Mouse (Mus musculus) lung, postnatal 25 days (tissue): ENCODE data around the gene Taldo1.
"Not testable (repeated sequence)": the region's sequence is repeated elsewhere in the genome, so short reads cannot be mapped to it uniquely, and the experiment has no call there.

Experiments used
- DNase-seq: peaks from one replicate; pipeline ENCODE4 v3.0.0; 2022; ENCODE audit warnings: low spot score

Taldo1 gene

DNA sequence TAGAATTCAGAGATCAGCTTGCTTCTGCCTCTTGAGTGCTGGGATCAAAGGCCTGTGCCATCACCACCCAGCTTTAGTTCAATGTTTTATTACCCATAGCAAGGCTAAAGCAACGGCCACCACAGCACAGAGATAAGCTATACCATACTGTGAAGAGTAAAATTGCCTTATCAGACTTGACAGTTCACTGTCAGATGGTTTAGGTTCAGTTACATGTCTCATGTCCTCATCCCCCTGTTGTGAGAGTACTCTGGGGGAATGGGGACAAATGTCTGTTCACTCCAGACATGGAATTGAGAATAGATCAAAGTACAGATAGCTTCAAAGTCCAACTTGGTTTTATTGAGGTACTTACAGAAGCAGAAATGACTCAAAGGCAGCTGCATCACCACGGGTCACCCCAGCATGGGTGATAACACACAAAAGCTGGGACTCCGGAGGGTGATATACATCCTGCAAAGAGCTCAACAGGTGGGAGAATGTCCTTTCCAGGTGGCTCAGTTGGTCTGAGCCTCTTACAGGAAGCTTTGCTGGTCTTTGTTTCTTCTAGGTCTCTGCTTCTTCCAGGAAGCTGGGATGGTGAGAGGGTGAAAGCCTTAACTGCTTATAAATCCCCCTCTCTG, 3.4 kb upstream of the Taldo1 start:
- no peak for DNase-seq

DNA sequence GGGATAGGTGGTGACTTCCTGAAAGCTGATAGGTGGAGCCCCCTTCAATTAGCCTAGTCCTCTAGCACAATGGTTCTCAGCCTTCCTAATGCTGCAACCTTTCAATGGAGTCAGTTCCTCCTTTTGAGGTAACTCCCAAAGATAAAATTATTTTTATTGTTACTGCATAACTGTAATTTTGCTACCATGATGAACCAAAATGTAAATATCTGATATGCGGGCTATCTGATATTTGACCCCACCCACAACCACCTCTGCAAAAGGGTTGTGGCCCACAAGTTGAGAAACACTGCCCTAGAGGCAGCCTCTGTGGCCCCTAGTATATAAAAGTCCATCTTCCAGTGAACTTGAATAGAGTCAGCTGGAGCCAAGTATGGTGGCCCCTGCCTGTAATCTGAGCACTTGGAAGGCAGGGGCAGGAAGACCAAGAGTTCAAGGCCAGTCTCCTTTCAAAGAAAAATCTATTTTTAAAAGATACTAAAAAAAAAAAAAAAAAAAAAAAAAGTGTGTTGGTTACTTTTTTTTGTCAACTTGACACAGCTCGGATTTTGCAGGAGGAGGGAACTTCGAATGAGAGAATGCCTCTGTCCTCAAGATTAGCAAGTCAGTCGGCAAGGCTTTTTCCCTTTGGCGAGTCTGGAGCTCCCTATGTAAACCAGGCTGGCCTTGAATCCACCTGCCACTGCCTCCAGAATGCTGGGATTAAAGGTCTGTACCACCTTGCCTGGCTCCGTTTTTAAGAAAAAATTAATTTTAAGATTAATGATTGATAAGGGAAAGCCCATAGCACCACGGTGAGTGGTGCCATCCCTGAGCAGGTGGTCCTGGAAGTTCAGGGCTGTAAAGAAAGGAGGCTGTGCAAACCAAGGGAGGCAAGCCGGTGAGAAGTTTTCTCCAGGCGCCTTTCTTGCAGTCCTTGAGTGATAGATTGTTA, 1.4 kb upstream of the Taldo1 start:
- DNase-seq, result no peak

DNA sequence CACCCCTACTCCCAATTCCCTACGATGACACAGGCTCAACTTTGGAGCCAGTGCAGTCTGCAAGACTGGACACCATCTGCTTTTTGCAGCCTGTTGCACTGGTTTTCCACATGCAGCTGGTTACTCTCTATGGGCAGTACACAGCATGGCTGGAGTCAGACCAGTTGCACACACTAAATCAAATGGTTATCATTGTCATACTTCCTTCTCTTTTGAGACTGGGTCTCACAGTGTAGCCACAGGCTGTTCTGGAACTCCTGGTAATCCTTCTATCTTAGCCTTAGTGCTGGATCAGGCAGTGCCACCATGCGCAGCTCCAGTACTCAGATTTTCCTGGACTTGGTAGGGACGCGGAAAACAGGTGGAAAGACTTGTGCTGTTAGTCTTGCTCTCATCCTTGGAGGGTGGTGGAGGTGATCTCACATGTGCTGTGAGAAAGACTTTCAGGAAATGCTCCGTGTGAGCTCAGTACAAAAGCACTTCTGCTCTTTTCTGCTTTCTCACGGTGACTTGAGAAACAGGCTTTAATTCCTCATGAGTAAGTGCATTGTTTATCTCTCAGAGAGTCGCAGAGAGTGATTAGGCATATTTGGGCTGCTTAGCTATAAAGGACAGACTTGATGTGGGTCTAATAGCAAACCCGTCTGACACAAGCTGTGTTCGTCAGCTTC, 688 bp downstream of the Taldo1 start:
- DNase-seq, result peak; percentile 38

DNA sequence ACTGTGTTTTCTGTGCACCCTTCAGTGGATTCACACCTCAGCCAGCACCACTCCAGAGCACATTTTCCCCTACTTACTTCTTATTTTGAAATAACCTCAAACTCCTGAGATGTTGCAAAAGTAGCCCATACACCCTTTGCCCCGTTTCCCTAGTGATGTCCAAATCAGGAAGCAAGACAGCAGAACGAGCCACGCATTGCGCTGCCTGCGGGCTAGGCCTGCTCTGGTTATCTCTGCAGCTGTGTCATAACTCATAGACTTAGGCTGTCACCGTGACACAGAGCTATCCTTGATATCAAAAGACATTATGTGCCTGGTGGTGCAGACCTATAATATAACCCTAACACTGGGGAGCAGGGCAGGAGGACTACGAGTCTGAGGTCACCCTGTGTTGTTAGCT, 2.2 kb downstream of the Taldo1 start:
- DNase-seq, result no peak

DNA sequence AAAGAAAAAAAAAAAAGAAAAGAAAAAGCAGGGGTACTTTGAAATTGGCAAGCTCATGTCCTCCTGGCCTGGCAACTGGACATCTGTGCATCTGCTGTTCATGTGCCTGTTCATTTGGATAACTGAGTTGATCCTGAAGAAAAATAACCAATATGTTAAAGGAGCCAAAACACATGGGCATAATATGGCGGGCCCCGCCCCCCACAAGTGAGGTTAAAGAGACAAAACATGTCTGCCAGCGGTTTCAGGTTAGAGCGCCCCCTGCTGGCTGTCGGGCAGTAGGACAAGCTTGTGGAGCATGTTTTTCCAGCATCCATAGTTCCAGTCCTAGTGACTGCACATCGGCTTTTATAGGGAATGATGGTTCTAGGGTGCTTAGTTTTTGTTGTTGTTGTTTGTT, 2.8 kb downstream of the Taldo1 start:
- peak; percentile 63 for DNase-seq

DNA sequence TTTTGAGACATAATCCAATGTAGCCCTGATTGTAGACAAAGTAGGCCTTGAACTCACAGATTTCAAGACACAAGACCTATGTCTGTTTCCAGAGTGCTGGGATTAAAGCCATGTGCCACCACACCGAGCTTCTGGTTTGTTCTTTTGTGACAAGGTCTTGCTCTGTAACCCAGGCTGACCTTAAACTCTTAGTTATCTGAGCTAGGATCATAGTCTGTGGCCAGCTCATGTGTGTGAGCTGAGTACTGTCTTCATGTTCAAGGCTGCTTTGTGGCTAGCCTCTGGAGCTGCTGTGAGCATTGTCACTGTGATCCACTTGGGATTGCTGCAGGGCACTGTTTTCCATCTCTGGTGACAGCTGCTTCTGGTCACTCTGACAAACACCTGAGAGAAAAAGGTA, 3.3 kb downstream of the Taldo1 start:
- no peak for DNase-seq

DNA sequence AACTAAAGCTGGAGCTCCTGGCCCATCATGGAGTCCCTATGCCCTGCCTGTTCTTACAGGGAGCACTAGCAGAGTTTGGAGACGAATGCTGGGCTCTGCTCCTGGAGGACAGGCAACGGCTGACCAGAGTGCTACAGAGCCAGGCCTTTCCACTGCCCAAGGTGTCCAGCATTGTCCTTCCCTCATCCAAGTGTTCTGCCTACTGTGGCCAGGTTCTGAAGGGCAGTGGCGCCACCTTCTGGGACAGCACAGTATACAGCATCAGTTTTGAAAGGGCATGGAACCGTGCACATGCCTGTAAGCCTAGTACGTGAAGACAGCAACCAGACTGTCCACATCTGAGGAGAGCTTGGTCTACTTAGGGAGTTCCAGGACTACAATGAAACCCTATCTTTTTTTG, 11.3 kb downstream of the Taldo1 start:
- peak; percentile 63 for DNase-seq

DNA sequence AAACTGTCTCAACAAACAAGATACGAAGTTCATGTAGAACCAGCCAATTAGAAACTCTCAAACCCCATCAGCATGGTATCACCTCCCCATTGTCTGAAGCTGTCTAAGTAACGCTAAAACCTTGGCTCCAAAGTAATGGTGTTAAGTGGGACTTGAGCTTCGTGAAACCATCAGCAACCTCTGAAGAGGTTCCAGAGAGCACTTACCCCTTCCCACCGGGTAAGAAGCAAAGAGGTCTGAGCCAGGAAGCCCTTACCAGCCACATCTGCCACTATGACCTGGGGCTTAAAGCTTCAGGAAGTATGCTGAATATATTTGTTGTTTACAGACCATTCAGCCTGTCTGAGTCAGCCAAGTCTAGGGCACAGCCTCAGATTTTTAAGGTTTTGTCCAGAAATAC, 13.5 kb downstream of the Taldo1 start:
- DNase-seq, result no peak

DNA sequence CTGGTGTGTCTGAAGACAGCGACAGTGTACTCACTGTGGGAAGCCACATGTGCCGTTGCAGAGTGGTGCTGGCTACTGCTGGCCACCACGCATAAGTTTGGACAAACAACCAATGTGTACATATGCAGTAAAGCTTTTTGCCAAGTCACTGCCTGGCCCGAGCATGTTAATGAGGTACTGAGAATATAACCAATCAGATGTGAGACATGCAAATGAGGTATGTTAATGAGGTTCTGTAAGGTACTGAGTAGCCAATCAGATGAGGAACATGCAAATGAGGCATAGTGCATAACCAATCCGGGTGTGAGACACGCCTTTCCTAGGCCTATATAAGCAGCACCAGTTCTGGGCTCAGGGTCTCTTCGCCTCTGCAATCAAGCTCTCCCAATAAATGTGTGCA, 15.7 kb downstream of the Taldo1 start:
- not testable (repeated sequence) for DNase-seq

DNA sequence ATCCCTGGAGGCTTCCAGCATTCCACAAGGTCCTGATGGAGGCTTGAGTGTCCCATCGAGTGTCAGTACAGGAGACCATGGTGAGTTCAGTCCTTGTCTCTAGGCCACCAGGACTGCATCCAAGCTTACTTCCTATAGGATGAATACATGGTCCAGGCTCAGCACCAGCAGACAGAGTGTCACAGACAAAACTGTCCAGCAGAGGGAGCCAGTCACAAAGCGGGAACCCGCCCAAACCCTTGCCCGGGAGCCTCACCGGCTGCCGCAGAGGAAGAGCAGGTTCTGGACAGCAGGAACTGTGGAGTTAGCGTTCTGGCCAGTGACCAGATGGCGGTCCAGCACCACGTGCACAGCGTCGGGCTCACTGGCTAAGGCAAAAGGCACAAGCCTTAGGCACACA, 16.8 kb downstream of the Taldo1 start:
- peak; percentile 88 for DNase-seq

DNA sequence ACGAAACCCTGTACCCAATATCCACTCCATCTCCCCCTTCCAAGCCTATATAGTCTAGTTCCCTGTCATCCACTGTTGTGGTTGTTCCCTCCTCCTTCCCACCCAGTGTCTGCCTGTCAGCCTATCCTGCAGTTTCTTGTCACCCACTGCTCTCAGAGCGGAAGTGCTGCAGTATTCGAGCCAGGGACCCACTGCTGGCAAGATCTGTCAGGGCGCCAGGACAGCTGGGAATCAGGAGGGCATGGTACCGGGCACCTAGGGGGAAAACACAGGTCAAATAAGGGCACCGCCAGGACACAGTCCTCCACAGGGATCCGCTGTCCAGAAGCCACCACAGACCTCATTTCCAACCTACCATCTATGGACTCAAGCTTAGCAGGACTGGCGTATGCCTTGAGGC, 18.6 kb downstream of the Taldo1 start:
- no peak for DNase-seq

DNA sequence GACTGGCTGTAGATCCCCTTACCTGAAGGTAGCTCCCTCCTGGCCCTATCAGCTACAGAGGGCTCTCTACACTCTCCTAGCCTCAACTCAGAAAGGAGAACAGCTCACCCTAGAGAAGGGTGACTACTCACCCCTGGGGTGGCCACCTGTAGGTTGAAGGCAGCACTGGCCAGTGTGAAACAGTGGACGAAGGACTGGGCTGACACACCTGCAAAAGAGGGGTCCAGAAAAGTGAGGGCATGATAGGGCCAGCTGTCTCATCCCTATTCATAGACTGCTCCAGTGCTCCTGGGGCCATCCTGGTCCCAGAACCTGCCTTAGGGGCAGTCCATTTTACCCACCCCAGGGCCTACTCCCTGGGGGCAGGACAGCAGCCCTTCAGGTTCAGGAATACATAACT, 19.7 kb downstream of the Taldo1 start:
- DNase-seq, result no peak

DNA sequence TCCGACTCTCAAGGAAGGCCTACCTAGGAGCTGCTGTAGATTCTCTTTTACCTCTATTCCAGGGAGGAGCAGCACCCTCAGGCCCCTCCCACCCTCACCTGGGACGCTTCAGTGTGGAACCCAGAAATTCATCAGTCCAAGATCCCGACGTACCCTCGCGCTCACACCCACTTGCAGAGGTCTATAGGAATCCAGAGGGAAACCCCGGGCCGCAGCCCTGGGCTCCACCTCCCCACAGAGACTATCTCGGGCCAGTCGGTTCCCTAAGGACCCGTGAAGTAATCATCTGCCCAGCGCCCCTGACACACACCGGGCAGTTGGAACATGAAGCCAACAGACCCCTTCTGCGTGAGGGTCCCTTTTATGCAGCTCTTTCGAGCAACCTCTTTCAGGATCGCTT, 21.3 kb downstream of the Taldo1 start:
- no peak for DNase-seq

DNA sequence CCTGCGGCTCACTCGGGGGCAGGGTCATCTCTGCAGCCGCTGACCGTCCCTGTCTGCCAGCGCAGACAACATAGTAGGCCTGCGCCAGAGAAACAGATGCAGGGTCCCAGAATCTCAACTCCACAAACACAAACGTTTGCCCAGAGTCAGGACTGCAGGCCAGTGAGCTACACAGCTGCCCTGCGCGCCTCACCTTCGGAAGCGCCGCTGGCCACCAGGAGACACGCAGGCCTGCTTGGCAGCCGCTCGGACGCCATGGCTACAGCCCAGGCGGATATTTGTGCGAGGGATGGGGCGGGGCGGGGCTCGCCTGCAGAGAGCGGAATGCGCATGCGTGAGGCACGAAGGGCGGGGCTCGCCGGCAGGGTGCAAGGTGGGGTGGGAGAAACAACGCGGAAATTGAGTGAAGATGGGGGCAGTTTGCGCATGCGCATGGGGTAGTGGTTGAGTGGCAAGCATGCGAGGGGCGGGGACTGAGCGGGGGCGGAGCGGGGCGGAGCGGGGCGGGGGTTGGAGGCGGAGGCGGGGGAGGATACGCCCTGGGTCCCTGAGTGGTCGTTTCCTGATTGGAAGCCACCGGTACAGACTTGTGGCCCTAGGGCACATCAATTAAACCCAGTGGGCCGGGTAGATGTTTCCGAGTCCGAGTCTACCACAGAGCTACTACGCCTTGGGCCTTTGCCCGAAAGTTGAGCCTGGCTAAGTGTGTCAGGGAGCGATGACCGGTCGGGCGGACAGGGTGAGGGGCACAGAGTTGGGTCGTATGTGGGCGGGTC, 22.0 kb downstream of the Taldo1 start, which contains the start of gene Gatd1:
TSS of gene Gatd1 (minus strand) at position 328 of the 776 bp plus-strand sequence.
- DNase-seq, result peak; percentile 99

DNA sequence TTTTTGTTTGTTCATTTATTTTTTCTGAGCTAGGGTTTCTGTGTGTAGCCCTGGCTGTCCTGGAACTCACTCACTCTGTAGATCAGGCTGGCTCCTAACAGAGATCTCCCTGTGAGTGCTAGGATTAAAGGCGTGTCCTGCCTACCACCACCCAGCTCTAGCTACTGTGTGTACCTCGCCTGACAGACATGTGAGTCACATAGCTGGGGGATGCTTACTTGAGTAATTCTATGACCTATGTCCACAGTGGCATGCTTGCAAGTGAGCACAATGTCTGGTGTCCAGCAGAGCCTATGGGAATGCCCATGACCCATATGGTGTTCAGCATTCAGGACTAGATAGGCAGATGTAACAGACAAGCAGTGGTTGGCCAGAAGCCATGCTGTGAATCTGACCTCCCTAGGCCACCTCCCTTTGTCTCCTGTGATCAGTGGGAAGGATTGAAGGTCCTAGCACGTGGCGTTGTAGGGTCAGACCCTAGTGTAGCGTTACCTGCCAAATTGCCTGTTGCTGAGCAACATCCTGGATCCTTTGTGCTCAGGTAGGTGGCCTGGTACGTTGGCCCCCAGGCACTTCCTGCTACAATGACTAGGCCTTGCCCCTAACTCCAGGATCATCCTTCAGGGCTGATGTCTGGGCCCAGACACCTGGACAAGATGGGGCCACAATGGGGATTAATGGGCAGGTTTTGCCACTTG, 24.3 kb downstream of the Taldo1 start:
- DNase-seq, result no peak

DNA sequence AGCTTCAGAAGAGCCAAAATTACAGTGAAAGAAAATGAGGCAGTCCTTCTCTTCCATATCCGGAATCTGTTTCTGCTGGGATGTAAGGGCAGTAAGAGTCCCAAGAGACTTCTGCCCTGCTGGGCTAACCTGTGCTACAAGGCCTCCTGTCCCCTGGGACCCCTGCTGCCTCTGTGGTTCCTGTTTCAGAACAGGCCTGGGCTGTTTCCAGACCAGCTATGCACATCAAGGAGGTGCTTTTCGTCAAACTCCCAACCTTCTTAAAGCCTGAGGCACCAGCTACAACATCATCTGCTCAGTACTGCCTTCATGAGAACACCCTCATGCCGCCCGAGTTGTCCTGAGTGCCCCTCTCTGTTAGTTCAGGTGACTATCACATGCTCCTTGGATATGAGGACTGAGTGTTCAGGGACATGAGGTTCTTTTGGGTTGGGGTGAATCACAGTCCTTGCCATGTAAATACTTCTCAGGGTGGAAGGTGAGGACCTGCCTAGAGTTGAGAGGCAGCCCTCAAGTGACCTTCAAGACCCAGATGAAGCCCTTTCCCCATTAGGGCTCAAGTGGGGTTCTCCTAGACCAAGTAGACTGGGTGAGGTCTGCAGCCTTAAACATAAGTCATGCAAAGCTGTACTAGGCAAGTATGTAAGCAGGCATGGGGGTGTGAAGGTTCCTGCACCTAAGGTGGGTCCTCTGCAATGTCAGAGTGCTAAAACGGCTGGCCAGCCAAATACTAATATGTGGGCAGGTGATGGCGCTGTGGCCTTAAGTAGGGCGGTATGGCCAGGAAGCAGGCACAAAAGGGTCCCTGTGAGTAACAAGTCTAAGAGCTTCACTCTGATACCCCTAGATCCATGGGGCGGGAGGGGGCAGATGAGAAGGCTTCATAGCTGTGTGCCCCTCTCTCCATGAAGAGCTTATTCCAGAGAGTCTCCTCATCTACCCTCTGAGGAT, 26.0 kb downstream of the Taldo1 start:
- DNase-seq, result no peak

DNA sequence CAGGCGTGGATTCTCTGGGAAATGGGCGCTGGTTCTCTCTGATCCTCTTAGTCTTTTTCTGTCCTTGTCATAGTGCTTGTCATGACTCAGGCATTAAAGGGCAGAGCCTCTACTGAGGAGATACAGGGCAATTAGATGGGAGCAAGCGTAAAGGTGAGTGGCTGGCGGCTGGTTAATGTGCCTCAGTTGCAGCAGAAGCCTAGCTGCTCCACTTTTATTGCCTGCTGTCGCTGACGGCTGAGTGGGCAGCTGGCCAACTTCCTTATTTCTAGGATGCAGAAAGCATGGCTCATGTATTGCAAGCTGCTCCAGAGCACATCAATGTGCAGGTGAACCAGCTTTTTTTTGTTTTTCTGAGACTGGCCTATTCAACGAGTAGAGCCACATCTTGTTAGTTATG, 27.0 kb downstream of the Taldo1 start:
- no peak for DNase-seq

DNA sequence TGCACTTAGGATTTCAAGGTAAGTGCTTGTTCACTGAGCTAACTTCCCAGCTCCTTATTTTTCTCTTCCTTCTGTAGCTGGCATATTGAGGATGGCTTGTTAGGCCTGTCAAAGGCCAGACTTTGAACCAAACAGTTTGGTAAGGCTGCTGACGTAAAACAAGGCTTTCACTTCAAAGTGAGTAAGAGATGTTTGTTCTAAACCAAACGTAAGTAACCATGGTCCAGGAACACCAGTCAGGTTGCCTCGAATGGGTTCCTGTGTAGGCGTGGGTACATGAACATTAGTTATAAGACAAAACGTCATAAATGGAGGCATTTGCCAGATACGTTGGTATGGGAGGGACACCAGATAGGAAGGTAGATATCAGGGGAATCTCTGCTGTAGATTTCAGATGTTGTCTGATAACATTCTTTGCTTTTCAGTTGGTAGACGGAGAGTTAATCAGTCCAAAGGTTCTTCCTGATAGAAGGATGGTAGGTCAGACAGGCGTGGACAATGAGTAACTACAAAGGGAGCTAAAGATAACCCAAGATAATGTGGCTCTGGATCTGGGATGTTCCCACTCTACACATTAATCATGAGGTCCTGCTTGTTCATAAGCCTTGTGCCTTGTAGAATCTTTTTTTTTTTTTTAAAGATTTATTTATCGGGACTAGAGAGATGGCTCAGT, 28.2 kb downstream of the Taldo1 start:
- DNase-seq, result no peak

DNA sequence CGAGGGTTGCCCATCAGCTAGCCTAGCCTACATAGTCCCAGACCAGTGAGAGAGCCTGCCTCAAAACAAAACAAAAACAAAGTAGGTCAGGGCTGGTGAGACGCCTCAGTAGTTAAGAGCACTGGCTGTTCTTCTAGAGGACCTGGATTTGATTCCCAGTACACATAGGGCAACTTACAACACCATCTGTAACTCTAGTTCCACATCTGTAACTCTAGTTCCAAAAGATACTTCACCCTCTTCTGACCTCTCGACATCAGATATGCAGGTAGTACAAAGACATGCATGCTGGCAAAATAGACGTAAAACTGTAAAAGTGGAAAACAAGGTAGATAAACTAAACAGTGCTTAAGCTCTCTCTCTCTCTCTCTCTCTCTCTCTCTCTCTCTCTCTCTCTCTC, 31.8 kb downstream of the Taldo1 start:
- no peak for DNase-seq
